Mouse (Mus musculus): ENCODE results near the gene Fbxl14. TPM values are rescaled to one million over a fixed set of nuclear protein-coding genes. Genes with fewer than 3 reads are reported as not detected.
A peak's percentile ranks its signal among the peaks of the same experiment; 100 is the strongest.

Fbxl14 gene
- polyA plus RNA-seq, 2 experiments from 2014 or later, result 13.2 to 15.8 TPM

- ATAC-seq, result peak; percentile 88
Measured at GRCm38 (mm10) chr6:119499271-119499670, 19.8 kb downstream of the Fbxl14 start.

- ATAC-seq, result peak; percentile 56
Measured at GRCm38 (mm10) chr6:119500086-119500485, 20.6 kb downstream of the Fbxl14 start.

- ATAC-seq, result peak; percentile 61
Measured at GRCm38 (mm10) chr6:119502031-119502430, 22.6 kb downstream of the Fbxl14 start.

- ATAC-seq, result no peak
Measured at GRCm38 (mm10) chr6:119504756-119505155, 25.3 kb downstream of the Fbxl14 start.

GRCm38 (mm10) chr6:119505525-119506225 lies 26.2 kb downstream of the Fbxl14 start:
- no peak for ATAC-seq

GRCm38 (mm10) chr6:119508221-119508620 lies 28.8 kb downstream of the Fbxl14 start:
- ATAC-seq, result peak; percentile 7

GRCm38 (mm10) chr6:119508634-119509375 lies 29.3 kb downstream of the Fbxl14 start:
- peak; percentile 86 for ATAC-seq

GRCm38 (mm10) chr6:119509437-119510037 lies 30.1 kb downstream of the Fbxl14 start:
- ATAC-seq, result no peak

- no peak for ATAC-seq
Measured at GRCm38 (mm10) chr6:119512701-119513100, 33.2 kb downstream of the Fbxl14 start.

- no peak for ATAC-seq
Measured at GRCm38 (mm10) chr6:119513452-119513851, 34.0 kb downstream of the Fbxl14 start.

GRCm38 (mm10) chr6:119514085-119514484 lies 34.6 kb downstream of the Fbxl14 start:
- ATAC-seq, result no peak

GRCm38 (mm10) chr6:119520731-119521130 lies 41.3 kb downstream of the Fbxl14 start:
- no peak for ATAC-seq

- no peak for ATAC-seq
Measured at GRCm38 (mm10) chr6:119521482-119521900, 42.0 kb downstream of the Fbxl14 start.

GRCm38 (mm10) chr6:119521931-119522391 lies 42.5 kb downstream of the Fbxl14 start:
- ATAC-seq, result peak; percentile 46

- no peak for ATAC-seq
Measured at GRCm38 (mm10) chr6:119526498-119526897, 47.0 kb downstream of the Fbxl14 start.

GRCm38 (mm10) chr6:119529659-119530058 lies 50.2 kb downstream of the Fbxl14 start:
- no peak for ATAC-seq

Other genes with a start within 250 kb of the Fbxl14 start
- 1 to 10 TPM; 6.8 to 7.1 TPM for gene Cacna2d4, start 243.1 kb upstream of the Fbxl14 start, polyA plus RNA-seq (2017; shearing (Covaris generic))
- gene Lrtm2, start 148.9 kb upstream of the Fbxl14 start, polyA plus RNA-seq (2017; shearing (Covaris generic)), result not detected
- gene Adipor2, start 62.0 kb upstream of the Fbxl14 start, polyA plus RNA-seq (2017; shearing (Covaris generic)), result 10 to 100 TPM; 10.1 to 11.5 TPM
- gene Wnt5b, start 64.7 kb downstream of the Fbxl14 start, polyA plus RNA-seq (2017; shearing (Covaris generic)), result not detected

Measured in activated CD4-positive, CD25-positive, alpha-beta regulatory T cell, adult 4 months (primary cell).